Mouse (Mus musculus): ENCODE results near the gene Hoxb6.

Gene Hoxb6

DNA sequence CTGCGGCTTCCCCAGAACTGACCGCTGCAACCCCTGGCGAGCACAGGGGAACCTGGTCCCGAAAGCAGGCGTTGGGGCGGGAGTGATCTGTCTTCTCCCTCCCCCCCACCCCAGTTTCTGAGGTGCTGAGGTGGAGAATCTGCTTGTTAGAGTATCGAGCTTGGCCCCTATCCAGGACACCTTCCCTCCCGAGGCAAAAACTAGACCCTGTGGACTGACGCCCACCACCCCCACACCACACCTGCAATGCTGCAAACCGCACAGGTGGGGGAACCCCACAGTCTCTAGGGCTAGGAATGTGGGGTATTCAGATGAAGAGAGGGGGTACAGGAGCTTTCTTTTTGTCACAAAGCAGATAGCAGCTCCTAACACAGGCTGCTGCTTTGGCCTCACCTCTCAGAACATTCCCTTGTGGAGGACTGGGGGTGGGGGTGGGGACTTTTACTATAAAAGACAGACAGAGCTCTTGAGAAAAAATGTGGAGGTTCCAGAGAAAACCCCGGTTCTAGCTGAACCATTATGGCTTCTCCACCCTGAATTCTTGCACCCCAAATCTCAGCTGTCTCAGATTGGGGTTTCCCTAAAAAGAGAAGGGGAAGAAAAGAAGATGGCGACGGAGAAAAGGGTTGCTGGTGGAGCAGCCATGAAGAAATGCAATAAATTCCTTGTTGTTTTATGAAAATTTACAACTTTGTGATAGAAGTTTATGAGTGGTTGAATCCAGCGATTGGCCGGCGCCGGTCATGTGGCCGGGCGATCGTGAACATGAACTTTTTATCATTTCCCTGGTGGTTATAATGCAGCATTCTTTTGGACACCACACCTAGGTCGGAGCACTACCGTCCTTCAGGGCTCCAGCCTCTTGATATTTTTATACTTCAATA, at the start of gene Hoxb6:
Gene Hoxb6 (plus strand): TSS at position 796 of the 884 bp plus-strand sequence.
- DNase-seq (ENCODE audit: low read depth), result no peak

DNA sequence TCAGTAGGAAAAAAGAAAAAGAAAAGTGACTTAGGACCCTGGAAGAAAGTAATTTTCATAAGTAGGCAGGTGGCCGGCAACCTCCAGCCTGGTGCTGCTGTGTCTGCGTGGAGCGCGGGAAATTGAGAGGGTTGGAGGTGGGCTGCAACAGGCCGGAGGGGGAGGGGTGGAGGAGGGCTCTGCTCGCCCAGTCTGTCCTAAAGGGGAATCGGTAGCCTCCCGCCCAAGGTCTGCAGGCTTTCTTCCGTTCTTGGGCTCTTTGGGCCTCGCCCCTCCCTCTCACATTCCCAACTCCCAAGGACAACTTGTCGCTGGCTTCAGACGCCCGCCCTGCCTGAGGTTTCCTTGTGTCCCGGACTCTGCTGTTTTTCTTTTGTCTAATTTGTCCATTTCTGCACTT, 41.4 kb upstream of the Hoxb6 start:
- no peak for DNase-seq (ENCODE audit: low read depth)

- no peak for DNase-seq (ENCODE audit: low read depth)
These were observed 40.7 kb upstream of the Hoxb6 start for GRCm38 (mm10) chr11:96251480-96252031.

DNA sequence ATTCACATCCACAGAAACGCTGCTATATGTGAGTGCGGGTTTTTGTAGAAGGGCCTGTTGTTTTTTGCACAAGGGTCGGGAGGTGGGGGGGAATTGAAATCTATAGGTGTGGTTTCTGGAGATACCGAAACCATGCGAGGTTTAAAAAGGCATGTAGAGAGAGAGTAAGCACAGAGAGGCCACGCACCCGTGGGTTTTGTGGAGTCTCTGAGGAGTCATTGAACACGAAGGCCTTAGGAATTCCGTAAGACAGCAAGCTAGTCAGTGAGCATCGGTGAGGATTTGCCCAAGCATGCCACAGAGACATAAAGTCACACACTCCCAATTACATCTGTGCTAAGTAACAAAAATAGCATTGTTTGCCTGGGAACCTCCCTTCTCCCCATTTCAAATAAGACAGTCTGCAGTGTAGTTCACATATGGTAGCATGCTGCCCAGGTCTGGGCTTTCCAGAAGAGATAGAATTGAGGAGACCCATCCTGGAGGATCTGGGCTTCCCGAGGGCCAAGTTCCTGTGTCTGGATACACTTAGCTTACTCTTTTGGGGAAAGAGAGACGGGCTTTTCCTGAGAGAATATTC, 39.6 kb upstream of the Hoxb6 start:
- no peak for DNase-seq (ENCODE audit: low read depth)

DNA sequence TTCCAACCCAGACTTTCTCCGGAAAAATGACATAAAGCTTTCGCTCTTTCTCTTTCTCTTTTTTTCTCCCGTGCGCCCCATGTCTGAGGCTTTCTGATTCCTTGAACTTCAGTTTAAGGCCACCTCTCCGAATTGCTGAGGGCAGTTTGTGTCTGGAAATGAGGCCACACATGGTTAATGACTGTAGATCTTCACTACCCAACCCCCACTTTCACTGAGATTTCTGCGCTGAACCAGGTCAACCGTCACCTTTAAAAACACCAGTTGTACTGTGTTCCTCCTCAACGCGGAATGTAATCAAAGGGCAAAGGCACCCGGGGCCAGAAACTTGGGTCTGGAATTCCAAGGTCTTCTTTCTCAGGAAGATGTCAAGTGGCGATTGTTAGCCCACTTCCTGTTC, 38.1 kb upstream of the Hoxb6 start:
- DNase-seq (ENCODE audit: low read depth), result no peak

- DNase-seq (ENCODE audit: low read depth), result no peak
These were observed 36.9 kb upstream of the Hoxb6 start for GRCm38 (mm10) chr11:96255111-96255995.

DNA sequence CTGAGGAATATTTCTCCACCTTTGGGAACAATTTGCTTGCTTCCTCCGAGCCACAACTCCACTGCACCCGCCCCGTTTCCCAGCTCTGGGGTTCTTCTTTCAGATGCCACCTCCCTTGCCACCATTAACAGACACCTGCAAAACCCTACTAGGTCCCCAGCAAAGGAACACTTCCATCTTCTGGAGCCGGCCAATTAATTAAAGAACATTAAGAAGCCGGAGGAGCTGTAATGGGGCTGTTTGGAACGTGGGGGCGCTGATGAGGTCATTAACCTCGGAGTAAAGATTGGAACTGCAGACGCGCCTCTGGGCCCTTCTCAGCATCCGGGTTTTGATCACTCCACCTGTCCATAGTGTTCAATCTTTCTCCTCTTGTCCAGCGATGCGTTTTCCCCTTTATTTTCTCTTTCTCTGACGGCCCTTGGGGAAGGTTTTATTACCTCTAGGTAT, 36.3 kb upstream of the Hoxb6 start:
- no peak for DNase-seq (ENCODE audit: low read depth)

DNA sequence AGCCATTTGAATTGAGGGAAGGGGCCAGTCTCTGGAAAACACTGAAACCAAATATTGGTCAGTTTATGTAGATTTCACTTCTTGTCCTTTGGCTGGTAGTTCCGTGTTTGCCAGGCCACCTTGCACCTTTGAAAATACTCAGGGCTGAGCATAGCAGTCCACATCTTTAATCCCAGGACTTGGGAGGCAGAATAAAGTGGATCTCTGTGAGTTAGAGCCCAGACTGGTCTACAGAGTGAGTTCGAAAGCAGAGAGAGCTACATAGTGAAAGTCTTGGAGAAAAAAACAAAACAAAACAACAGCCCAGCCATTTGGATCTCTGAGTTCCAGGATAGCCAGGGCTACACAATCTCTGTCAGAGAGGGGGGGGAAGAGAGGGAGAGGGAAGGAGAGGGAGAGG, 35.1 kb upstream of the Hoxb6 start:
- DNase-seq (ENCODE audit: low read depth), result no peak

DNA sequence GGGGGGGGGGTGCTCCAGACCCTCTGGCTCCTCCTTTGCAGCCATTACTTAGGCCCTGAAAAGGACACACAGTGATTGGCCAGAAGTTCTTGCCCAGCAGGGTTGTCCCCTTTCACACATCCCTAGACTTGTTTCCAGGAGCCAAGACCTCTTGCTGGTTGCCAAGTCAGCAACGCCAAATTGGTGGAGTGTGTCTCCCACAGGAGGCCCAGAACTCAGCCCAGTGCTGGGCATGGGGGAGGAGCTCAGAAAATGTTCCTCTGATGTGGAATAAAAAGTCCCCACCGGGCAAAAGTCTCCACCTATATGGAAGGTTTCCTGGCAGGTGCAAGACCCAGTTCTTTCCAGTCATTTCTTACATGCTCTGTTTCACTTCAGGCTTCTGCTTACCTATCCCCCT, 33.2 kb upstream of the Hoxb6 start:
- DNase-seq (ENCODE audit: low read depth), result no peak

GRCm38 (mm10) chr11:96259511-96259910, 32.8 kb upstream of the Hoxb6 start:
- no peak for DNase-seq (ENCODE audit: low read depth)

DNA sequence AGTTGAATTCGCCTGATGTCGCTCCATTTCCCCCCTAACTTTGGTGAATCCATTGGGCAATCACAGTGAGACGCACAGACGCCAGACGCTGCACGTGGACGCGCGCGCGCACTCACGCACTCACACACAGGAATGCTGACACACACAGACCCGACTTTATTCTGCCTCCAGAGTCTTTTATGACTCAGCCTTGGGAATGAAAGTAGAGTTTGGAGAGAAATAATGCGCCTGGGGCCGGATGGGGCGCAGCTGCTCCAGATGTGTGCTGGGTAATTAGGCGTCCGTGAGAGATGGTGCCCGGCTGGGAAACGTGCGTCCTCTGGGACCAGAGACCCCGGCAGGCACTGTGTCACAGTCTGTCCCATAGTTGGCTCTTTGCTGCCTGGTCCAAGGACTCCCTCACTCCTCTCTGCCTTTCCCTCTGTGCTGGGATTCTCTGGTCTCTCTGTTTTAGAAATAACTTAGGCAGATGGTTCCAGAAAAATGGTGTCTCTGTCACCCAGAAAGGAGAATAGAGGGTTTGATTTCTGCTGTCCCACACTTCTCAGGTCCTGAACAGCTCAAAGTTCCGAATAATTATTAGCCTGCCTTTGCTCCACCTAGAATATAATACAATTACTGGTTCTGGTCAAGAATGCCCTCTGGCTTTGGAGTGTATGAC, 31.8 kb upstream of the Hoxb6 start:
- DNase-seq (ENCODE audit: low read depth), result no peak

DNA sequence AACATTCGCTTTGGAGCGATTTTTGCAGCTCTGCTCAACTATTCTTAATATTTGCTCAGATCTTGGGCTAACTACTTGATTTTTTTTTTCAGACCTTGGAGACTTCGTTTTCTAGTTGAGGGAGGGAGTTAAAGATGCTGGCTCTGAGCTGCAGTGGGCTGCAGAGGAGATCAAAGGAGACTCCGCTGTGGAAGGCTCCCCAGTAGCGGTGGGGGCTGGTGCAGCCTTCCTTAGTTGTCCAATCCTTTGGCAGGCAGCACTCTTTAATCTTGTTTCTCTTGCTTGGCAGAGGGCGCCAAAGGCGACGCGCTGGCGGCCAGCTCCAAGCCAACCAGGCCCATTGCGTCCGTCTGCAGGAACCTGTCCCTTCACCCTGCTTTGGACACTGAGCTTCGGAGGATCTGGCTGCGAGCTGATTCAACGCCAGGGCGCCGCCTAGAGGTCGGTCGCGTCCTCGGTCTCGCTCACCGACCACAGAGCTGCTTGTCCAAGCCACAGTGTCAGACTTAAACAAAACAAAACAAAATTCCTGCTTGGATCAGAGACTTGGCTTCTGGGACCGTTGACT, 30.9 kb upstream of the Hoxb6 start:
- no peak for DNase-seq (ENCODE audit: low read depth)

- DNase-seq (ENCODE audit: low read depth), result no peak
These were observed 29.9 kb upstream of the Hoxb6 start for GRCm38 (mm10) chr11:96262262-96262830.

DNA sequence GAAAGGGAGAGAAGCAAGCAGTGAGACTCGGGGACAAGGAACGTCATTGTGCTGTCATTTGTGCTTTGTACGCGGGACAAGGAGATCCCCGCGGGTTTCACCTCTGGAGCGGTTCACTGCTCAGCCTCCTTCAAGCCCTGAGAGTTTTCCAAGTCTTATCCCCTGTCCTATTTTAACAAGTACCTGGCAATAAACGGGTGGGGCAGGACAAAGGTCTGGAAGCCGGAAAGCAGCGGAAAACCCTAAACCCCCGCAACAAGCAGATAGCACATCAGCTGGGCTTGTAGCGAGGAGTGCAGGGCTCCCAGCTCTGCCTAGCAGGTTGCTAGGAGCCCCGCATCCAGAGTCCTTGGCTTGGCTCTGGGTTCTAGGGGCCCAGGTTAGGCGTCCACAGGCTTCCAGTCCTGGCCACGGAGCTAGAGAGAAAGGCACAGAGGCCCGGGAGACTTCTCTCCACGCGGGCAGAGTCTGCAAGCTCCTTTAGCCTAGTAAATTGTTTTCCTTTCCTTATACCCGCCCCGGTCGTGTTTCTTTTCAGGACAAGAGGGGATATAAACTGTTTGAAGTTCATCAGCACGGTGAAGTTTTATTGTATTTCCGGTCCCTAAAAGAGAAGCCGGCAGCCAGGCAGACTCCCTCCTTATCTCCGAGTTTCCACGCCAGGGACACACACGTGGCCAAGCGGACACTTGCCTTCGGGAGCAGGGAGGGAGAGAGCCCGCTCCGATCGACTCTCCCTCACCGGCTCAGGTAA, 28.5 kb upstream of the Hoxb6 start:
- DNase-seq (ENCODE audit: low read depth), result no peak

DNA sequence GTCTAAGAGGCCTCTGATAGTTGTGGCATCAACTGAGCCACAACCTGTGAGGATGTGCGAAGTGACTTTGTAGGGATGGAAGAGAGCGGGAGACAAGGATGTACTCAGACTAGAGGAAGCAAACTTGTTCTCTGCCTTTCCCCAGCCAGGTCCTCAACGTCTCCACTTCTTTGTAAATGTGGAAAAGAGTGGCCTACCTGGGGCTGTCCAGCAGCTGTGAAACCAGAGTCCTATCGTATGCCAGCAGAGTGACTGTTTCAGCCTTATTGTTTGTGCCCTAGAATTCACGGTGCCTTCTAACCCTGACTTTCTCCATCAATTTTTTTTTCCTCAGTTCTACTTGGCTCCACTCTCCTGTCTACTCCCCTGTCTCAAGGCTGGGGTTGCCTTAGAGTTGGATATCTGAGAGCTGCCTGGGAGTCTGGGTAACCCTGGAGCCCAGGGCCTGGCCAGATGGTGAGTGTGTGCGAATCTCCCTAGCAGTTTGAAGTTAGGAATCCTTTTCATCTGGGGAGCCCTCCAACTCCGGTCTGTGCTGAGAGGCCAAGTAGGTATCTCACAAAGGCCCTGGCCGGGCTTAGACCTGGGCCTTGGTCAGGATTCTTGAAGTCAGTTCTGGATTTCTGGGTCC, 27.8 kb upstream of the Hoxb6 start:
- DNase-seq (ENCODE audit: low read depth), result no peak

GRCm38 (mm10) chr11:96265954-96266353, 26.3 kb upstream of the Hoxb6 start:
- no peak for DNase-seq (ENCODE audit: low read depth)

DNA sequence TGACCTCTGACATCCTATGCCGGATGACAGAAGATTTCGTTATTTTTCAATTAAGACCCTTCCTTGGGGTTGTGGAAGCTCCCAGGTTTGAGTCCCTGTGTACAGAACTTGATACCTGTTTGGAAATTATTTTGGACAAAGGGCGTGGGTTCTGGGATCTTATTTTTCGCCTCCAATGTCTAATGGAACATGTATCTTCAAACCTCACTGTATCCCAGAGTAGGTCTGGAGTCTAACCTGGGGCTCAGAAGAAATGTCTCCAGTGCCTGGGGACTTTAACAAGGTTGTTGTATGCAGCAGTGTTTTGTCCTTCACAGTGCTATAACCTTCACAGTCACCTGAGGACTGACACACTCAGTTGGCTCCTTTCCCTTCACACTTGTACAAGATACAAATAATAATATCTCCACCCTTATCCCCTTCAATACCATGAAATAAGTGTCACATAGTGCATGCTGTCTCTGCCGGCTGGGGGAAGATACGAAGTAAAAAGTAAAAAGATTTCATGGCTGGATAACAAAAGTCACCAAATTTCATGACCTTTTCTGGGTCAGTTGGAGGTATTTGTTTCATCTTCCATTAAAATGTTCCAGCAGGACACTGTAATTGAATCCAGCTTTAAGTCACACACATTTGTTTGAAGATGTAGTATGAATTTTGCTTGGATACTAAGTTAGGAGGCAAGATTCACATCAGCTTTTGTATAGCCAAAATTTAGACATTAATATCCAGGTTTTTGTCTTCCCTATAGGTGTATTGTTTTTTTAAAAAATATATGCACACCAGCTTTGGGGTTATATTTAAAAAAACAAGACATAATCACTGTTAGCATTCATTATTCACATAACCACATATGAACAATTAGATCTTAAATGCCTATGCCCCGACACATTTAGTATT, 25.0 kb upstream of the Hoxb6 start:
- DNase-seq (ENCODE audit: low read depth), result no peak

GRCm38 (mm10) chr11:96268031-96268745, 24.1 kb upstream of the Hoxb6 start:
- no peak for DNase-seq (ENCODE audit: low read depth)

Measured in c-Kit-positive CD71-positive TER-119-negative erythroid progenitor cells, embryonic 14.5 days (primary cell).